Mouse (Mus musculus) embryonic fibroblast, embryonic 13.5 days (primary cell): ENCODE results near the gene Caskin2.

ENCODE experiments used
- CTCF ChIP-seq: IDR thresholded peaks from 2 replicates; pipeline ENCODE4 v1.5.1; 2011; ENCODE audit warnings: mild to moderate bottlenecking, control low read depth, low read length, moderate library complexity, borderline replicate concordance; ENCODE audit not compliant: insufficient read depth
- POLR2A ChIP-seq: IDR thresholded peaks from 2 replicates; pipeline ENCODE4 v1.6.1; 2011; ENCODE audit warnings: low read depth, mild to moderate bottlenecking, control low read depth, low read length, moderate library complexity

- TF ChIP-seq POLR2A (no peak), CTCF (no peak)
Observed at GRCm38 (mm10) chr11:115838895-115839311, 25.5 kb upstream of the Caskin2 start.
